Mouse (Mus musculus): ENCODE results near the gene Qars. TPM values are rescaled to one million over a fixed set of nuclear protein-coding genes. Genes with fewer than 3 reads are reported as not detected.

Gene Qars
- polyA plus RNA-seq, 1 experiment = 170 TPM

- Histone ChIP-seq H3K4me3 (ENCODE audit: extremely low read depth, insufficient read depth, insufficient read length) (peak within 1 kb of the TSS; percentile 43; the same call in 1 of the 2 replicates), H3K36me3 (ENCODE audit: control insufficient read depth, insufficient read depth, low read length) (no peaks in the 10 kb centered on the region), H3K4me1 (ENCODE audit: control insufficient read depth, insufficient read depth, insufficient read length) (no peaks in the 10 kb centered on the region), H3K27me3 (ENCODE audit: control insufficient read depth, insufficient read depth, low read length) (no peaks in the 10 kb centered on the region), H3K27ac (ENCODE audit: insufficient read depth, low read length) (peak within 1 kb of the TSS; percentile 23; the same call in 1 of the 2 replicates)
- TF ChIP-seq CTCF (IDR thresholded peaks at IDR 0.05; ENCODE audit: extremely low read depth, insufficient read depth, insufficient read length, insufficient replicate concordance) (no peak), POLR2A (IDR thresholded peaks at IDR 0.05; ENCODE audit: low read depth, low read length) (no peak)
- WGBS = 44% methylated on average over 10 of the region's 10 CpGs
- no peak for DNase-seq (ENCODE audit: low read depth in 1 of 2, low spot score in 2 of 2)
These were observed 27.7 kb upstream of the Qars start, which contains the start of gene Lamb2 for GRCm38 (mm10) chr9:108479721-108480351. Lamb2 (plus strand) TSS chr9:108479736.

GRCm38 (mm10) chr9:108480813-108481519, 26.5 kb upstream of the Qars start:
- H3K27ac ChIP-seq (ENCODE audit: insufficient read depth, low read length) = no peak overlapping the region
- TF ChIP-seq CTCF (IDR thresholded peaks at IDR 0.05; ENCODE audit: extremely low read depth, insufficient read depth, insufficient read length, insufficient replicate concordance) = no peak
- TF ChIP-seq POLR2A (IDR thresholded peaks at IDR 0.05; ENCODE audit: low read depth, low read length) = no peak
- H3K4me1 ChIP-seq (ENCODE audit: control insufficient read depth, insufficient read depth, insufficient read length) = no peaks in the 10 kb centered on the region
- H3K36me3 ChIP-seq (ENCODE audit: control insufficient read depth, insufficient read depth, low read length) = no peaks in the 10 kb centered on the region
- WGBS = 93% methylated on average over 28 of the region's 28 CpGs
- H3K27me3 ChIP-seq (ENCODE audit: control insufficient read depth, insufficient read depth, low read length) = no peaks in the 10 kb centered on the region
- DNase-seq (ENCODE audit: low read depth in 1 of 2, low spot score in 2 of 2) = no peak
- H3K4me3 ChIP-seq (ENCODE audit: extremely low read depth, insufficient read depth, insufficient read length) = no peak overlapping the region

GRCm38 (mm10) chr9:108481520-108482210, 25.8 kb upstream of the Qars start:
- H3K27me3 ChIP-seq (ENCODE audit: control insufficient read depth, insufficient read depth, low read length) = no peaks in the 10 kb centered on the region
- TF ChIP-seq CTCF (IDR thresholded peaks at IDR 0.05; ENCODE audit: extremely low read depth, insufficient read depth, insufficient read length, insufficient replicate concordance) (no peak), POLR2A (IDR thresholded peaks at IDR 0.05; ENCODE audit: low read depth, low read length) (no peak)

GRCm38 (mm10) chr9:108483051-108483790, 24.3 kb upstream of the Qars start:
- WGBS = 96% methylated on average over 18 of the region's 18 CpGs
- H3K4me3 ChIP-seq (ENCODE audit: extremely low read depth, insufficient read depth, insufficient read length) = no peak overlapping the region
- no peak for DNase-seq (ENCODE audit: low read depth in 1 of 2, low spot score in 2 of 2)
- H3K27ac ChIP-seq (ENCODE audit: insufficient read depth, low read length) = no peak overlapping the region
- no peaks in the 10 kb centered on the region for H3K36me3 ChIP-seq (ENCODE audit: control insufficient read depth, insufficient read depth, low read length)
- TF ChIP-seq CTCF (IDR thresholded peaks at IDR 0.05; ENCODE audit: extremely low read depth, insufficient read depth, insufficient read length, insufficient replicate concordance) = no peak
- TF ChIP-seq POLR2A (IDR thresholded peaks at IDR 0.05; ENCODE audit: low read depth, low read length) = no peak
- no peaks in the 10 kb centered on the region for H3K27me3 ChIP-seq (ENCODE audit: control insufficient read depth, insufficient read depth, low read length)
- no peaks in the 10 kb centered on the region for H3K4me1 ChIP-seq (ENCODE audit: control insufficient read depth, insufficient read depth, insufficient read length)

More at GRCm38 (mm10) chr9:108481520-108482210, 25.8 kb upstream of the Qars start:
- DNase-seq (ENCODE audit: low read depth in 1 of 2, low spot score in 2 of 2) = no peak
- Histone ChIP-seq H3K36me3 (ENCODE audit: control insufficient read depth, insufficient read depth, low read length) (no peaks in the 10 kb centered on the region), H3K4me3 (ENCODE audit: extremely low read depth, insufficient read depth, insufficient read length) (no peak overlapping the region), H3K4me1 (ENCODE audit: control insufficient read depth, insufficient read depth, insufficient read length) (no peaks in the 10 kb centered on the region), H3K27ac (ENCODE audit: insufficient read depth, low read length) (no peak overlapping the region)
- WGBS = 94% methylated on average over 19 of the region's 19 CpGs

GRCm38 (mm10) chr9:108484021-108484420, 23.5 kb upstream of the Qars start:
- 97% methylated on average over 15 of the region's 15 CpGs for WGBS
- Histone ChIP-seq H3K4me3 (ENCODE audit: extremely low read depth, insufficient read depth, insufficient read length) (no peak overlapping the region), H3K27ac (ENCODE audit: insufficient read depth, low read length) (no peak overlapping the region), H3K27me3 (ENCODE audit: control insufficient read depth, insufficient read depth, low read length) (no peaks in the 10 kb centered on the region), H3K4me1 (ENCODE audit: control insufficient read depth, insufficient read depth, insufficient read length) (no peaks in the 10 kb centered on the region), H3K36me3 (ENCODE audit: control insufficient read depth, insufficient read depth, low read length) (no peaks in the 10 kb centered on the region)
- no peak for DNase-seq (ENCODE audit: low read depth in 1 of 2, low spot score in 2 of 2)
- TF ChIP-seq POLR2A (IDR thresholded peaks at IDR 0.05; ENCODE audit: low read depth, low read length) = no peak
- no peak for TF ChIP-seq CTCF (IDR thresholded peaks at IDR 0.05; ENCODE audit: extremely low read depth, insufficient read depth, insufficient read length, insufficient replicate concordance)

- WGBS = 95% methylated on average over 19 of the region's 19 CpGs
- Histone ChIP-seq H3K27ac (ENCODE audit: insufficient read depth, low read length) (no peak overlapping the region), H3K4me1 (ENCODE audit: control insufficient read depth, insufficient read depth, insufficient read length) (peaks cover 5% of the 10 kb centered on the region; the same call in 1 of the 2 replicates), H3K36me3 (ENCODE audit: control insufficient read depth, insufficient read depth, low read length) (no peaks in the 10 kb centered on the region), H3K4me3 (ENCODE audit: extremely low read depth, insufficient read depth, insufficient read length) (no peak overlapping the region), H3K27me3 (ENCODE audit: control insufficient read depth, insufficient read depth, low read length) (no peaks in the 10 kb centered on the region)
- no peak for DNase-seq (ENCODE audit: low read depth in 1 of 2, low spot score in 2 of 2)
- no peak for TF ChIP-seq POLR2A (IDR thresholded peaks at IDR 0.05; ENCODE audit: low read depth, low read length)
- TF ChIP-seq CTCF (IDR thresholded peaks at IDR 0.05; ENCODE audit: extremely low read depth, insufficient read depth, insufficient read length, insufficient replicate concordance) = no peak
These were observed 22.1 kb upstream of the Qars start for GRCm38 (mm10) chr9:108485301-108485875.

All from spleen, adult 2 months (tissue).